Mouse (Mus musculus): Measurements from ENCODE around the gene Dpp3. TPM values are rescaled to one million over a fixed set of nuclear protein-coding genes. Genes with fewer than 3 reads are reported as not detected.

Dpp3 gene
- total and polyA plus RNA-seq, 2 experiments from 2014 or later, result 44.3 to 60.1 TPM

- Histone ChIP-seq H3K27ac (ENCODE audit: low read depth) (no peak overlapping the region), H3K9ac (replicated peaks; ENCODE audit: low read depth, low read length) (no peak overlapping the region), H3K4me3 (ENCODE audit: low read depth, low read length) (no peak overlapping the region), H3K27me3 (ENCODE audit: control insufficient read depth, insufficient read depth, low read length) (no peaks in the 10 kb centered on the region), H3K36me3 (replicated peaks; ENCODE audit: control insufficient read depth, insufficient read depth, low read length) (peaks cover 4% of the 10 kb centered on the region; the same call in 1 of the 2 replicates), H3K9me3 (replicated peaks; ENCODE audit: control insufficient read depth, low read length) (no peaks in the 10 kb centered on the region), H3K4me2 (ENCODE audit: low read depth, low read length) (no peak overlapping the region), H3K4me1 (ENCODE audit: control insufficient read depth, insufficient read depth) (0 out of 2 replicates have a peak, but pooled peaks cover 6% of the 10 kb centered on the region)
- no peak for ATAC-seq (ENCODE audit: insufficient read depth, low read depth)
- TF ChIP-seq CTCF (IDR thresholded peaks at IDR 0.05; ENCODE audit: low read depth) (no peak), EP300 (IDR thresholded peaks at IDR 0.05; ENCODE audit: low read depth) (no peak)
- 33% methylated on average over 6 of the region's 6 CpGs for WGBS
- no peak for DNase-seq (ENCODE audit: low spot score)
These were observed 69.0 kb downstream of the Dpp3 start for GRCm38 (mm10) chr19:4859081-4859480.

Other genes starting within 250 kb of the Dpp3 start
- 0.43 TPM in 1 of 2 replicates, not detected in the other for gene Gm960, start 229.6 kb downstream of the Dpp3 start, total RNA-seq (2014; rRNA removed; ENCODE audit: low replicate concordance)
- 0.54 and 1.6 TPM in 2 replicates for gene Gm960, start 229.6 kb downstream of the Dpp3 start, polyA plus RNA-seq (2015; fragmentation: Nextera tagmentation; extraction: Ambion mirVana)
- 0.04 TPM in 2 replicates for gene Sptbn2, start 217.1 kb downstream of the Dpp3 start, total RNA-seq (2014; rRNA removed; ENCODE audit: low replicate concordance)
- gene Sptbn2, start 217.1 kb downstream of the Dpp3 start, polyA plus RNA-seq (2015; fragmentation: Nextera tagmentation; extraction: Ambion mirVana), result 0.05 and 0.12 TPM in 2 replicates
- 9.3 and 30.2 TPM in 2 replicates for gene Rbm4b, start 171.8 kb downstream of the Dpp3 start, total RNA-seq (2014; rRNA removed; ENCODE audit: low replicate concordance)
- gene Rbm4b, start 171.8 kb downstream of the Dpp3 start, polyA plus RNA-seq (2015; fragmentation: Nextera tagmentation; extraction: Ambion mirVana), result 20.3 and 22.5 TPM in 2 replicates
- 63.4 and 75.1 TPM in 2 replicates for gene Rbm4, start 134.4 kb downstream of the Dpp3 start, total RNA-seq (2014; rRNA removed; ENCODE audit: low replicate concordance)
- 40.8 and 43.9 TPM in 2 replicates for gene Rbm4, start 134.4 kb downstream of the Dpp3 start, polyA plus RNA-seq (2015; fragmentation: Nextera tagmentation; extraction: Ambion mirVana)
- 3.7 and 12.4 TPM in 2 replicates for gene Gm21992, start 116.7 kb downstream of the Dpp3 start, total RNA-seq (2014; rRNA removed; ENCODE audit: low replicate concordance)
- gene Gm21992, start 116.7 kb downstream of the Dpp3 start, polyA plus RNA-seq (2015; fragmentation: Nextera tagmentation; extraction: Ambion mirVana), result 17.6 and 21.6 TPM in 2 replicates
- 25.3 and 28.1 TPM in 2 replicates for gene Rbm14, start 116.7 kb downstream of the Dpp3 start, total RNA-seq (2014; rRNA removed; ENCODE audit: low replicate concordance)
- 21.2 and 24.9 TPM in 2 replicates for gene Rbm14, start 116.7 kb downstream of the Dpp3 start, polyA plus RNA-seq (2015; fragmentation: Nextera tagmentation; extraction: Ambion mirVana)
- 23.2 and 58.6 TPM in 2 replicates for gene Ccs, start 89.0 kb downstream of the Dpp3 start, total RNA-seq (2014; rRNA removed; ENCODE audit: low replicate concordance)
- 41.8 and 42.1 TPM in 2 replicates for gene Ccs, start 89.0 kb downstream of the Dpp3 start, polyA plus RNA-seq (2015; fragmentation: Nextera tagmentation; extraction: Ambion mirVana)
- not detected in 2 replicates for gene Ccdc87, start 88.9 kb downstream of the Dpp3 start, total RNA-seq (2014; rRNA removed; ENCODE audit: low replicate concordance)
- gene Ccdc87, start 88.9 kb downstream of the Dpp3 start, polyA plus RNA-seq (2015; fragmentation: Nextera tagmentation; extraction: Ambion mirVana), result 0.08 and 0.10 TPM in 2 replicates
- gene Ctsf, start 73.2 kb downstream of the Dpp3 start, total RNA-seq (2014; rRNA removed; ENCODE audit: low replicate concordance), result 49.5 and 56.8 TPM in 2 replicates
- 39.7 and 43.6 TPM in 2 replicates for gene Ctsf, start 73.2 kb downstream of the Dpp3 start, polyA plus RNA-seq (2015; fragmentation: Nextera tagmentation; extraction: Ambion mirVana)
- 0.95 and 1.2 TPM in 2 replicates for gene Actn3, start 50.4 kb downstream of the Dpp3 start, total RNA-seq (2014; rRNA removed; ENCODE audit: low replicate concordance)
- gene Actn3, start 50.4 kb downstream of the Dpp3 start, polyA plus RNA-seq (2015; fragmentation: Nextera tagmentation; extraction: Ambion mirVana), result 0.72 and 0.78 TPM in 2 replicates
- 8.7 and 11.6 TPM in 2 replicates for gene Zdhhc24, start 49.6 kb downstream of the Dpp3 start, total RNA-seq (2014; rRNA removed; ENCODE audit: low replicate concordance)
- gene Zdhhc24, start 49.6 kb downstream of the Dpp3 start, polyA plus RNA-seq (2015; fragmentation: Nextera tagmentation; extraction: Ambion mirVana), result 5.9 TPM in 2 replicates
- gene Bbs1, start 21.7 kb downstream of the Dpp3 start, total RNA-seq (2014; rRNA removed; ENCODE audit: low replicate concordance), result 5.4 and 5.8 TPM in 2 replicates
- 1.1 and 1.4 TPM in 2 replicates for gene Bbs1, start 21.7 kb downstream of the Dpp3 start, polyA plus RNA-seq (2015; fragmentation: Nextera tagmentation; extraction: Ambion mirVana)
- 0.76 TPM in 1 of 2 replicates, not detected in the other for gene Peli3, start 14.8 kb upstream of the Dpp3 start, total RNA-seq (2014; rRNA removed; ENCODE audit: low replicate concordance)
- gene Peli3, start 14.8 kb upstream of the Dpp3 start, polyA plus RNA-seq (2015; fragmentation: Nextera tagmentation; extraction: Ambion mirVana), result 0.27 and 0.31 TPM in 2 replicates
- gene Mrpl11, start 33.9 kb upstream of the Dpp3 start, total RNA-seq (2014; rRNA removed; ENCODE audit: low replicate concordance), result 35.0 and 61.4 TPM in 2 replicates
- 128 and 131 TPM in 2 replicates for gene Mrpl11, start 33.9 kb upstream of the Dpp3 start, polyA plus RNA-seq (2015; fragmentation: Nextera tagmentation; extraction: Ambion mirVana)
- gene Npas4, start 62.0 kb upstream of the Dpp3 start, total RNA-seq (2014; rRNA removed; ENCODE audit: low replicate concordance), result 0.15 TPM in 1 of 2 replicates, not detected in the other
- gene Npas4, start 62.0 kb upstream of the Dpp3 start, polyA plus RNA-seq (2015; fragmentation: Nextera tagmentation; extraction: Ambion mirVana), result 0.03 TPM in 1 of 2 replicates, not detected in the other
- 13.8 and 17.3 TPM in 2 replicates for gene Slc29a2, start 95.6 kb upstream of the Dpp3 start, total RNA-seq (2014; rRNA removed; ENCODE audit: low replicate concordance)
- 11.5 and 11.7 TPM in 2 replicates for gene Slc29a2, start 95.6 kb upstream of the Dpp3 start, polyA plus RNA-seq (2015; fragmentation: Nextera tagmentation; extraction: Ambion mirVana)
- 46.2 and 58.3 TPM in 2 replicates for gene B4gat1, start 110.5 kb upstream of the Dpp3 start, total RNA-seq (2014; rRNA removed; ENCODE audit: low replicate concordance)
- 47.4 and 48.2 TPM in 2 replicates for gene B4gat1, start 110.5 kb upstream of the Dpp3 start, polyA plus RNA-seq (2015; fragmentation: Nextera tagmentation; extraction: Ambion mirVana)
- 1.7 TPM in 1 of 2 replicates, not detected in the other for gene AC124502.3, start 110.6 kb upstream of the Dpp3 start, total RNA-seq (2014; rRNA removed; ENCODE audit: low replicate concordance)
- 0.97 and 1.4 TPM in 2 replicates for gene AC124502.3, start 110.6 kb upstream of the Dpp3 start, polyA plus RNA-seq (2015; fragmentation: Nextera tagmentation; extraction: Ambion mirVana)
- gene Brms1, start 113.1 kb upstream of the Dpp3 start, total RNA-seq (2014; rRNA removed; ENCODE audit: low replicate concordance), result 1.9 and 13.6 TPM in 2 replicates
- 20.0 and 20.4 TPM in 2 replicates for gene Brms1, start 113.1 kb upstream of the Dpp3 start, polyA plus RNA-seq (2015; fragmentation: Nextera tagmentation; extraction: Ambion mirVana)
- 3.1 and 3.2 TPM in 2 replicates for gene Rin1, start 122.2 kb upstream of the Dpp3 start, total RNA-seq (2014; rRNA removed; ENCODE audit: low replicate concordance)
- gene Rin1, start 122.2 kb upstream of the Dpp3 start, polyA plus RNA-seq (2015; fragmentation: Nextera tagmentation; extraction: Ambion mirVana), result 0.97 and 1.3 TPM in 2 replicates
- 19.8 and 24.4 TPM in 2 replicates for gene Cd248, start 139.8 kb upstream of the Dpp3 start, total RNA-seq (2014; rRNA removed; ENCODE audit: low replicate concordance)
- gene Cd248, start 139.8 kb upstream of the Dpp3 start, polyA plus RNA-seq (2015; fragmentation: Nextera tagmentation; extraction: Ambion mirVana), result 7.8 and 8.8 TPM in 2 replicates
- 2.6 and 4.3 TPM in 2 replicates for gene Tmem151a, start 157.2 kb upstream of the Dpp3 start, total RNA-seq (2014; rRNA removed; ENCODE audit: low replicate concordance)
- gene Tmem151a, start 157.2 kb upstream of the Dpp3 start, polyA plus RNA-seq (2015; fragmentation: Nextera tagmentation; extraction: Ambion mirVana), result 3.0 and 3.3 TPM in 2 replicates
- gene Yif1a, start 160.3 kb upstream of the Dpp3 start, total RNA-seq (2014; rRNA removed; ENCODE audit: low replicate concordance), result 160 and 168 TPM in 2 replicates
- gene Yif1a, start 160.3 kb upstream of the Dpp3 start, polyA plus RNA-seq (2015; fragmentation: Nextera tagmentation; extraction: Ambion mirVana), result 109 and 120 TPM in 2 replicates
- gene Cnih2, start 170.2 kb upstream of the Dpp3 start, total RNA-seq (2014; rRNA removed; ENCODE audit: low replicate concordance), result 5.6 TPM in 1 of 2 replicates, not detected in the other
- gene Cnih2, start 170.2 kb upstream of the Dpp3 start, polyA plus RNA-seq (2015; fragmentation: Nextera tagmentation; extraction: Ambion mirVana), result 1.1 and 1.2 TPM in 2 replicates
- gene Rab1b, start 178.8 kb upstream of the Dpp3 start, total RNA-seq (2014; rRNA removed; ENCODE audit: low replicate concordance), result 384 and 424 TPM in 2 replicates
- gene Rab1b, start 178.8 kb upstream of the Dpp3 start, polyA plus RNA-seq (2015; fragmentation: Nextera tagmentation; extraction: Ambion mirVana), result 230 and 231 TPM in 2 replicates
- 44.5 and 70.8 TPM in 2 replicates for gene Klc2, start 190.3 kb upstream of the Dpp3 start, total RNA-seq (2014; rRNA removed; ENCODE audit: low replicate concordance)
- 17.5 and 19.0 TPM in 2 replicates for gene Klc2, start 190.3 kb upstream of the Dpp3 start, polyA plus RNA-seq (2015; fragmentation: Nextera tagmentation; extraction: Ambion mirVana)